Mouse (Mus musculus) fibroblast of lung, adult 2 months (primary cell): ENCODE results near the gene Tnnt2.

ENCODE experiments used
- DNase-seq: peaks from one replicate; pipeline ENCODE4 v3.0.0-alpha.2; 2011; ENCODE audit warnings: low read depth

Tnnt2 gene

DNA sequence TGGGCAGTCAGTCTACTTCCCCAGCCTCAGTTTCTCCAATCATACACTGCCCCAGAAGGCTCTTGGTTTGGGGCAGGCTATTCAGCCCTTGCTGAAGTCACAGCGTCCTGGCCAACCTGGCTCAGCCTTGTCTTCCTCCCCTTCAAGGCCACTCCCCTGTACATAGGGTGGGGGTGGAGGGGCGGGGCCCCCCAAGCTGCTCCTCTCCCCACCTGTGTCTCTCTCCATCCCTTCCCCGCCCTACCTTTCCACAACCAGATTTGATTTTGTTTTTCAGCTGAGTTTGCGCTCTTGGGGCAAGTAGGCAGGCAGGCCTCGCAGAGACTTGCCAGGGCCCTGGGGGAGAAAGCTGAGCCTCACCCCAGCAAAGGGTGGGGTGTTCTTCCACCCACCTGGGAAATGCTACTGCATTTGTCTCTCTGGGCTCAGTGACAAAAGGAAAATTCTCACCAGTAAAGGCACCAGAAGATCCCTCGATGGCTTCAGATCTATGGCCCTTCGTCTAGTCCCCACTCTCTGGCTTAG lies 63.9 kb downstream of the Tnnt2 start:
- DNase-seq, result no peak
